29 mouse cellular contexts compared by ENCODE assay signal in genomic region chr14:76198406-76198805, GRCm38 (mm10).
"Had no signal": no experiment of that assay in that cellular context is flagged by ENCODE, and none has a peak within 500 bp of the region (broad histone marks: within the 10 kb centered on the region; RNA-seq: fewer than 3 reads in every experiment).

No protein-coding gene starts in this region.

- H3K36me3 ChIP-seq: embryonic facial prominence, embryonic 10.5 days; embryonic facial prominence, embryonic 12.5 days; embryonic facial prominence, embryonic 13.5 days; embryonic facial prominence, embryonic 15.5 days; forebrain, embryonic 10.5 days; forebrain, embryonic 12.5 days; forebrain, embryonic 15.5 days; heart, embryonic 10.5 days had no signal

- H3K9ac ChIP-seq: embryonic facial prominence, embryonic 12.5 days; embryonic facial prominence, embryonic 13.5 days; embryonic facial prominence, embryonic 15.5 days; forebrain, embryonic 12.5 days; forebrain, embryonic 13.5 days; forebrain, embryonic 15.5 days; forebrain, postnatal 0 days had no signal

- H3K9me3 ChIP-seq: embryonic facial prominence, embryonic 10.5 days; embryonic facial prominence, embryonic 12.5 days; embryonic facial prominence, embryonic 13.5 days; embryonic facial prominence, embryonic 15.5 days; forebrain, embryonic 10.5 days; forebrain, embryonic 12.5 days; forebrain, embryonic 13.5 days; forebrain, embryonic 15.5 days; heart, embryonic 10.5 days had no signal

- DNase-seq: cerebellum, adult 2 months; cerebellum, adult 8-10 months; cerebellum, adult 9-10 months; cerebellum, adult 9-11 months; cerebellum, postnatal 10 days; cerebellum, postnatal 14 days; cerebellum, postnatal 25 days; cerebellum, postnatal 36 days; forebrain, postnatal 0 days; gastrocnemius, adult 2 months; gastrocnemius, postnatal 10 days; gastrocnemius, postnatal 14 days; gastrocnemius, postnatal 25 days; gastrocnemius, postnatal 36 days; heart, adult 11 months; heart, adult 18-20 months; heart, adult 2 months had no signal

- H3K4me3 ChIP-seq: embryonic facial prominence, embryonic 10.5 days; embryonic facial prominence, embryonic 12.5 days; embryonic facial prominence, embryonic 13.5 days; embryonic facial prominence, embryonic 15.5 days; erythroblast, embryonic 14.5 days; forebrain, embryonic 10.5 days; forebrain, embryonic 12.5 days; forebrain, embryonic 13.5 days; forebrain, embryonic 15.5 days; gastrocnemius, adult 2 months; heart, adult 2 months; heart, embryonic 10.5 days had no signal

- ATAC-seq: forebrain, embryonic 13.5 days; forebrain, embryonic 14.5 days; forebrain, embryonic 15.5 days; forebrain, embryonic 16.5 days; forebrain, postnatal 0 days had no signal

- H3K4me2 ChIP-seq: embryonic facial prominence, embryonic 12.5 days; embryonic facial prominence, embryonic 13.5 days; embryonic facial prominence, embryonic 15.5 days; forebrain, embryonic 12.5 days; forebrain, embryonic 13.5 days; forebrain, embryonic 15.5 days had no signal

- H3K27me3 ChIP-seq: embryonic facial prominence, embryonic 12.5 days; embryonic facial prominence, embryonic 13.5 days; embryonic facial prominence, embryonic 15.5 days; forebrain, embryonic 12.5 days; forebrain, embryonic 13.5 days; forebrain, embryonic 15.5 days had no signal

- H3K4me1 ChIP-seq: embryonic facial prominence, embryonic 12.5 days; embryonic facial prominence, embryonic 13.5 days; embryonic facial prominence, embryonic 15.5 days had no signal

- H3K27ac ChIP-seq: embryonic facial prominence, embryonic 10.5 days; embryonic facial prominence, embryonic 12.5 days; embryonic facial prominence, embryonic 13.5 days; embryonic facial prominence, embryonic 15.5 days; forebrain, embryonic 10.5 days; forebrain, embryonic 12.5 days; forebrain, embryonic 13.5 days; forebrain, embryonic 15.5 days; gastrocnemius, adult 2 months; heart, adult 2 months; heart, embryonic 10.5 days had no signal
